Mouse (Mus musculus) heart, postnatal 0 days (tissue): ENCODE measurements around the gene Ptpn5.

ENCODE experiments used
- CTCF ChIP-seq: IDR thresholded peaks from 2 replicates; pipeline ENCODE4 v1.5.1; 2016; ENCODE audit warnings: antibody characterized with exemption, control low read depth, low read depth
- EP300 ChIP-seq: IDR thresholded peaks from 2 replicates; pipeline ENCODE4 v1.6.1; 2016; ENCODE audit warnings: antibody characterized with exemption, low read depth

DNA sequence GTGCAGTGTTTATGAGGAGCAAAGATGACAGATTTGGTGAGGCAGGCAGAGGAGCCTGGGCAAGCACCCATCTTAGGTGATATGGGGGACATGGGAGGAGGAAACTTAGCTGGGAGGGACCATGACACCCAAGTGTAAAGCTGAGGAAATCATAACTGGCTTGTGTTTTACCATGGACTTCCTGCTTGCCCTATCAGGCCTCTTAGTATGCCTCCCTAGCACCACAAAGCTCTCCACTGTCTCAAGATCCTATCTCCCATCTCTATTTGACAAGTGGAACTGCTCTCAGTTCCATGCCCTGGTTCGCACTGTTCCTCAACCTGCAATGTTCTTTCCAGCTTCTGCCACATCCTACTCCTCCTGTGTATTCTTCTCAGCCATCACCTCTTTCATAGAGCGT lies 18.0 kb downstream of the Ptpn5 start:
- TF ChIP-seq CTCF (no peak), EP300 (no peak)
